Mouse (Mus musculus): ENCODE data around the gene Rxylt1. TPM values are rescaled to one million over a fixed set of nuclear protein-coding genes. Genes with fewer than 3 reads are reported as not detected.

Gene Rxylt1
- polyA plus RNA-seq, 1 experiment = 1.5 TPM

GRCm38 (mm10) chr10:122045946-122046345, 51.2 kb downstream of the Rxylt1 start:
- Histone ChIP-seq H3K4me1 (ENCODE audit: control insufficient read depth, insufficient read depth, insufficient read length) (peaks cover 8% of the 10 kb centered on the region), H3K27ac (ENCODE audit: insufficient read depth, low read length) (no peak overlapping the region), H3K27me3 (ENCODE audit: control insufficient read depth, insufficient read depth, low read length) (peaks cover 12% of the 10 kb centered on the region), H3K36me3 (ENCODE audit: control insufficient read depth, insufficient read depth, low read length) (no peaks in the 10 kb centered on the region), H3K4me3 (ENCODE audit: extremely low read depth, insufficient read depth, insufficient read length) (no peak overlapping the region)
- WGBS = 67% methylated on average over 9 of the region's 9 CpGs
- no peak for DNase-seq (ENCODE audit: low read depth in 1 of 2, low spot score in 2 of 2)
- TF ChIP-seq CTCF (IDR thresholded peaks at IDR 0.05; ENCODE audit: extremely low read depth, insufficient read depth, insufficient read length, insufficient replicate concordance) (no peak), POLR2A (IDR thresholded peaks at IDR 0.05; ENCODE audit: low read depth, low read length) (no peak)

GRCm38 (mm10) chr10:122044926-122045325, 52.2 kb downstream of the Rxylt1 start:
- WGBS = 88% methylated on average over 4 of the region's 4 CpGs
- DNase-seq (ENCODE audit: low read depth in 1 of 2, low spot score in 2 of 2) = no peak
- no peaks in the 10 kb centered on the region for H3K36me3 ChIP-seq (ENCODE audit: control insufficient read depth, insufficient read depth, low read length)
- peaks cover 12% of the 10 kb centered on the region for H3K27me3 ChIP-seq (ENCODE audit: control insufficient read depth, insufficient read depth, low read length)
- no peak for TF ChIP-seq CTCF (IDR thresholded peaks at IDR 0.05; ENCODE audit: extremely low read depth, insufficient read depth, insufficient read length, insufficient replicate concordance)
- TF ChIP-seq POLR2A (IDR thresholded peaks at IDR 0.05; ENCODE audit: low read depth, low read length) = no peak
- no peak overlapping the region for H3K27ac ChIP-seq (ENCODE audit: insufficient read depth, low read length)
- peaks cover 8% of the 10 kb centered on the region for H3K4me1 ChIP-seq (ENCODE audit: control insufficient read depth, insufficient read depth, insufficient read length)
- no peak overlapping the region for H3K4me3 ChIP-seq (ENCODE audit: extremely low read depth, insufficient read depth, insufficient read length)

DNA sequence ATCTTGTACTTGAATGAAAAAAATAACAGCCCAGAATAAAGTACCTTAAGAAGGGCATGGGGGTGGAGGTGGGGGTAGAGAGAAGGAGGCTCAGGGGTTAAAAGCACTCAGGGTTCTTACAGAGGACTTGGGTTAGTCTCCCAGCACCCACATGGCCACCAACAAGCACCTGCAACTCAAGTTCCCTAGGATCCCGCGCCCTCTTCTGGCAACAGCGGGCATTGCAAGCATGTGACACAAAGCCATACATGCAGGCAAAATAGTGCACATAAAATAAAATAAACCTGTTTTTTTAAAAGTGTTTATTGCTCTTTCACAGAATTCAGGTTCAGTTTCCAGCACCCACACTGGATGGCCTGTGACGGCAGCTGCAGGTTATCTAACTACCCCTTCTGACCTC, 56.8 kb downstream of the Rxylt1 start:
- no peak overlapping the region for H3K4me3 ChIP-seq (ENCODE audit: extremely low read depth, insufficient read depth, insufficient read length)
- no peak overlapping the region for H3K27ac ChIP-seq (ENCODE audit: insufficient read depth, low read length)
- H3K36me3 ChIP-seq (ENCODE audit: control insufficient read depth, insufficient read depth, low read length) = no peaks in the 10 kb centered on the region
- WGBS = 59% methylated on average over 4 of the region's 4 CpGs
- TF ChIP-seq POLR2A (IDR thresholded peaks at IDR 0.05; ENCODE audit: low read depth, low read length) (no peak), CTCF (IDR thresholded peaks at IDR 0.05; ENCODE audit: extremely low read depth, insufficient read depth, insufficient read length, insufficient replicate concordance) (peak; percentile 29; the same call in 1 of the 2 replicates)
- H3K27me3 ChIP-seq (ENCODE audit: control insufficient read depth, insufficient read depth, low read length) = no peaks in the 10 kb centered on the region
- no peaks in the 10 kb centered on the region for H3K4me1 ChIP-seq (ENCODE audit: control insufficient read depth, insufficient read depth, insufficient read length)
- DNase-seq (ENCODE audit: low read depth in 1 of 2, low spot score in 2 of 2) = no peak

GRCm38 (mm10) chr10:122039566-122039965, 57.6 kb downstream of the Rxylt1 start:
- no peak for DNase-seq (ENCODE audit: low read depth in 1 of 2, low spot score in 2 of 2)
- 43% methylated on average over 4 of the region's 4 CpGs for WGBS
- Histone ChIP-seq H3K36me3 (ENCODE audit: control insufficient read depth, insufficient read depth, low read length) (no peaks in the 10 kb centered on the region), H3K27me3 (ENCODE audit: control insufficient read depth, insufficient read depth, low read length) (no peaks in the 10 kb centered on the region), H3K4me3 (ENCODE audit: extremely low read depth, insufficient read depth, insufficient read length) (no peak overlapping the region), H3K4me1 (ENCODE audit: control insufficient read depth, insufficient read depth, insufficient read length) (no peaks in the 10 kb centered on the region), H3K27ac (ENCODE audit: insufficient read depth, low read length) (no peak overlapping the region)
- no peak for TF ChIP-seq POLR2A (IDR thresholded peaks at IDR 0.05; ENCODE audit: low read depth, low read length)
- no peak for TF ChIP-seq CTCF (IDR thresholded peaks at IDR 0.05; ENCODE audit: extremely low read depth, insufficient read depth, insufficient read length, insufficient replicate concordance)

GRCm38 (mm10) chr10:122038554-122038953, 58.6 kb downstream of the Rxylt1 start:
- H3K4me1 ChIP-seq (ENCODE audit: control insufficient read depth, insufficient read depth, insufficient read length) = no peaks in the 10 kb centered on the region
- DNase-seq (ENCODE audit: low read depth in 1 of 2, low spot score in 2 of 2) = no peak
- TF ChIP-seq POLR2A (IDR thresholded peaks at IDR 0.05; ENCODE audit: low read depth, low read length) (no peak), CTCF (IDR thresholded peaks at IDR 0.05; ENCODE audit: extremely low read depth, insufficient read depth, insufficient read length, insufficient replicate concordance) (no peak)
- WGBS = 59% methylated on average over 3 of the region's 3 CpGs
- H3K4me3 ChIP-seq (ENCODE audit: extremely low read depth, insufficient read depth, insufficient read length) = no peak overlapping the region
- no peak overlapping the region for H3K27ac ChIP-seq (ENCODE audit: insufficient read depth, low read length)
- H3K27me3 ChIP-seq (ENCODE audit: control insufficient read depth, insufficient read depth, low read length) = no peaks in the 10 kb centered on the region
- H3K36me3 ChIP-seq (ENCODE audit: control insufficient read depth, insufficient read depth, low read length) = no peaks in the 10 kb centered on the region

- WGBS = 92% methylated on average over 5 of the region's 5 CpGs
- DNase-seq (ENCODE audit: low read depth in 1 of 2, low spot score in 2 of 2) = no peak
- no peaks in the 10 kb centered on the region for H3K36me3 ChIP-seq (ENCODE audit: control insufficient read depth, insufficient read depth, low read length)
- H3K27ac ChIP-seq (ENCODE audit: insufficient read depth, low read length) = no peak overlapping the region
- H3K4me1 ChIP-seq (ENCODE audit: control insufficient read depth, insufficient read depth, insufficient read length) = no peaks in the 10 kb centered on the region
- no peak overlapping the region for H3K4me3 ChIP-seq (ENCODE audit: extremely low read depth, insufficient read depth, insufficient read length)
- TF ChIP-seq POLR2A (IDR thresholded peaks at IDR 0.05; ENCODE audit: low read depth, low read length) (no peak), CTCF (IDR thresholded peaks at IDR 0.05; ENCODE audit: extremely low read depth, insufficient read depth, insufficient read length, insufficient replicate concordance) (no peak)
- H3K27me3 ChIP-seq (ENCODE audit: control insufficient read depth, insufficient read depth, low read length) = no peaks in the 10 kb centered on the region
These were observed 63.9 kb downstream of the Rxylt1 start for GRCm38 (mm10) chr10:122033271-122033670.

- H3K27me3 ChIP-seq (ENCODE audit: control insufficient read depth, insufficient read depth, low read length) = no peaks in the 10 kb centered on the region
- 87% methylated on average over 5 of the region's 5 CpGs for WGBS
- no peaks in the 10 kb centered on the region for H3K4me1 ChIP-seq (ENCODE audit: control insufficient read depth, insufficient read depth, insufficient read length)
- TF ChIP-seq CTCF (IDR thresholded peaks at IDR 0.05; ENCODE audit: extremely low read depth, insufficient read depth, insufficient read length, insufficient replicate concordance) (no peak), POLR2A (IDR thresholded peaks at IDR 0.05; ENCODE audit: low read depth, low read length) (no peak)
- H3K27ac ChIP-seq (ENCODE audit: insufficient read depth, low read length) = no peak overlapping the region
- H3K4me3 ChIP-seq (ENCODE audit: extremely low read depth, insufficient read depth, insufficient read length) = no peak overlapping the region
- no peak for DNase-seq (ENCODE audit: low read depth in 1 of 2, low spot score in 2 of 2)
- H3K36me3 ChIP-seq (ENCODE audit: control insufficient read depth, insufficient read depth, low read length) = no peaks in the 10 kb centered on the region
These were observed 66.8 kb downstream of the Rxylt1 start for GRCm38 (mm10) chr10:122030420-122030819.
